Mouse (Mus musculus): ENCODE measurements around the gene Atp5d. TPM values are rescaled to one million over a fixed set of nuclear protein-coding genes. Genes with fewer than 3 reads are reported as not detected.
A peak's percentile ranks its signal among the peaks of the same experiment; 100 is the strongest.
"Not testable (repeated sequence)": the region's sequence is repeated elsewhere in the genome, so short reads cannot be mapped to it uniquely, and the experiment has no call there.

Gene Atp5d
- polyA plus RNA-seq, 1 experiment: 372 TPM

DNA sequence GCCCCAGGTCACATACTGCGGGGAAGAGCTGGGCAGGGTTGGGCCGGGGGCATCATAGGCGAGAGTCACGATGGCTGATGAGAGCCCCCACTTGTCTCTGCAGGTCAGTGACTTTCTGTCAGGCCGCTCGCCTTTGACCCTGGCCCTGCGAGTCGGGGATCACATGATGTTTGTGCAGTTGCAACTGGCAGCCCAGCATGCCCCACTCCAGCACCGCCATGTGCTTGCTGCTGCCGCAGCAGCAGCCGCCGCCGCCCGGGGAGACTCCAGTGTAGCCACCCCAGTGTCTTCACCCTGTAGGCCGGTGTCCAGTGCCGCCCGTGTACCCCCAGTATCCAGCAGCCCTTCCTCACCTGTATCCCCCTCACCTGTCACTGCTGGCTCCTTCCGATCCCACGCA is 15.3 kb downstream of the Atp5d start:
- DNase-seq (ENCODE audit: low spot score): no peak

DNA sequence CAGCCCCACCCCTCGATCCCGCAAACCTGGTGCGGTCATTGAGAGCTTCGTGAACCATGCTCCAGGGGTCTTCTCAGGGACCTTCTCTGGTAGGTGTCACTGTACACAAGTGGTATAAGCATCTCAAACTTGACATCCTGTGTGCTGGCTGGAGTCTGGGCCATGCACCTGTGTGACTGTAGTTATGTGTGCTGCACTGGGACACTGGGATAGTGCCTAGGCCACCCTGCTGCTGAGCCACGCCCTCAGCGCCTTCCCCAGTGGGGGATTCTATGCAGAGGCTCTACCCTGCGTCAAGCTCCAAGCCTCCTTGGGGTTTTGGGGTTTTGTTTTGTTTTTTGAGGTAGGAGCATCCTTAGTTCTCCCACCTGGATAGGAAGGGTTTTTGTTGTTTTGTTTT is 16.0 kb downstream of the Atp5d start:
- DNase-seq (ENCODE audit: low spot score): no peak

DNA sequence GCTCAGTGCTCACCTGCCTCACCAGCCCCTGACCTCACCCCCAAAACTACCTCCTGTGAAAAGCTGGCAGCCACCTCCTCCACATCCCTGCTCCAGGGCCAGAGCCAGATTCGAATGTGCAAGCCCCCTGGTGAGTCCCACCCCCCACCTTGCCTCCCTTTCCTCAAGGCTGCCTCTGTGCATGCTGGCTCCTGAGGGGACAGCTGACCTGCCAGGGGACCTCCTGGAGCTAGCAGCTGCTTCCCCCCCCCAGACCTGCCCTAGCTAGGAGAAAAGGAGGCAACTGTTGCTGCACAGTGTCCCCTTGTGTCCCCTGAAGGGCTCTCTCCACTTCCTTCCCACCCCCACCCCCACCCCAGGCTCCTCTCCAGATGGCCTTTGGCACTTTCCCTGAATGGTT is 16.8 kb downstream of the Atp5d start:
- no peak for DNase-seq (ENCODE audit: low spot score)

DNA sequence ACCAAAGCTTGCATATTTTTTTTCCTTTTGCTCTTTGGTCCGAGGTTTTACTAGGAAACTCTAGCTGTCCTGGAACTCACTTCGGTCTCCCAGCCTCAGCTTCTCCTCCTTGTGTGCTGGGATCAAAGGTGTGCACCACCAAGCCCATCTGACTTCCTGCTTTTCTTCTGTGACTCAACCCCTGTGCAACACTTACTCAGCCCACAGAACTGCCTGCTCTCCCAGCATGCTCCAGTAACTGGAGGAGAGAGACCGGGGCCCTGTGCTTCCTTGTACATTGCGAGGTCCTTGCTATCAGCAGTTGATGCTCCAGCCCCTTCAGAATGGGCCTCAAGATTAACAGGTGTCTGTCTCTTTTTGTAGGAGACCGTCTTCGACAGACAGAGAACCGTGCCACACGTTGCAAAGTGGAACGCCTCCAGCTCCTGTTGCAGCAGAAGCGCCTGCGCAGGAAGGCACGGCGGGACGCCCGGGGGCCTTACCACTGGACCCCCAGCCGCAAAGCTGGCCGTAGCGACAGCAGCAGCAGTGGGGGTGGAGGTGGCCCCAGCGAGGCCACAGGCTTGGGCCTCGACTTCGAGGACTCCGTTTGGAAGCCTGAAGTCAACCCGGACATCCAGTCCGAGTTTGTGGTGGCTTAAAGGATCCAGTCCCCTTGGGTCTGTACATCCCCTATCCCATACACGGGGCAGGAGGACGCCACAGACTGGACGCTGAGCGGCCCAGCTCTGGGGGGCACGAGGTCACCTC is 17.7 kb downstream of the Atp5d start:
- DNase-seq (ENCODE audit: low spot score): no peak

- DNase-seq (ENCODE audit: low spot score): no peak
These were observed 18.3 kb downstream of the Atp5d start for GRCm38 (mm10) chr10:80156752-80157053.

DNA sequence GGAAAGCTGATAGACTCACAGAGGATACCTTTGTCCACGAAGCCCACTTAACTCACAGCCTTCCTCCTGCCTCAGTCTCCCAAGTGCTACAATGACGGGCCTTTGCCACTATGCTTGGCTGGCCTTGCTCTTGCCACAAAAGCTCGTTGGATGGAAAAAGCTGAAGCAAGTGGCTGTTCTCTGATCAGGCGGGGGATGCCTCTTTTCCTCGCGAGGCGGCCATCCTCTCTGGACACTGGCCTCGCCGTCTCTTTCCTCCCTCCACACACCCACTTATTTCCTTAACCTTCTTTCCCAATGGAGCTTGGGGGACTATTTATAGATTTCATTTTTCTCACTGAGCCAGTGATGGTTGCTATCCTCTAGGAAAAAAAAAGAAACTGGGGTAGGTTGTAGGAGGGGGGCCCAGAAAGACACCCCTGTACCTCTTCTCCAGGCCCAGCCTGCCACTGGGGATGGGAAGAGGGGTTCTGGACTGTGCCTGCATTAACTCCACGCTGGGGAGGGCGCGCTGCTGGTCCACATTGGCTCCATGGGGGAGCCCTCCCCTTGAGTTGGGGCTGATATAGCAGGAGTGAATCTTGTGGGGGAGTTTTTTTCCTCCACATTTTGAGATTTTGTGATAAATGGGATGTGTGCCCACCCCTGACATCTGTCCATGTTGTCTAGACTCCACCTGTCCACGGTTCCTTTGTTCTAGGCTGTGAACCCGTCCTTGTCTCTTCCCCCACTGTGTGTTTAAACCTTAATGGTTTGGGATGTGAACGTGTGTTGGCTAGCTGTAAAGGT is 18.9 kb downstream of the Atp5d start:
- no peak for DNase-seq (ENCODE audit: low spot score)

DNA sequence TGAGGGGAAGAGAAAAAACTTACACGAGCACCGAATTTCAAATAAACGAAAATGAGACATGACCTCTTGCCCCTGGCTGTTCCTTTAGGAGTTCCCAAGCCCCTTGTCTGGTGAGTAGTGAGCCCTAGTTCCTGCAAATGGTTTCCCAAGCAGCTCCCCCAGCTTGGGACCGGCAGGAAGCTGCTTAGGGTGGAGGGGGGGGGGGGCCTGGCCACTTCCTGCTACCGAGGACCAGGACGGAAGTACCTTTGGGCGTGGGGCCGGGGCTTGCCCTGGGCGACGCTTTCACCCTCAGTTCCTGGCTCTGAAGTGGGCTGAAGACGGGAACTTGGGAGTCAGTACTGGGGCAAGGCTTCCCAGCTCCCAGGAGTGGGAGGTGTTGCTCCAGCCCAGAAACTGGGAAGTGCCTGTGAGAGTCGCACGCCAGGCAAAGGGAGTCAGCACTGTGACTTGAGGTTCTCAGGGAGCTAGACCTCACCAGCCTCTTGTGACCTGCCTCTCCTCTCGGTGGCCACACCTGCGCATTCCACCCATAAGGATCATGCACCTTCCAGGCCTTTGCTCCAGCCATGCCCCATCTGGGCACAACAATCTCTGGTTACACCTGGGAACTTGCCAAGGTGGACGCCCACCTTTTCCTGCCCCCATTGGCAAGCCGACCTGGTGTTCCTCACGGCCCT is 20.0 kb downstream of the Atp5d start:
- no peak for DNase-seq (ENCODE audit: low spot score)

DNA sequence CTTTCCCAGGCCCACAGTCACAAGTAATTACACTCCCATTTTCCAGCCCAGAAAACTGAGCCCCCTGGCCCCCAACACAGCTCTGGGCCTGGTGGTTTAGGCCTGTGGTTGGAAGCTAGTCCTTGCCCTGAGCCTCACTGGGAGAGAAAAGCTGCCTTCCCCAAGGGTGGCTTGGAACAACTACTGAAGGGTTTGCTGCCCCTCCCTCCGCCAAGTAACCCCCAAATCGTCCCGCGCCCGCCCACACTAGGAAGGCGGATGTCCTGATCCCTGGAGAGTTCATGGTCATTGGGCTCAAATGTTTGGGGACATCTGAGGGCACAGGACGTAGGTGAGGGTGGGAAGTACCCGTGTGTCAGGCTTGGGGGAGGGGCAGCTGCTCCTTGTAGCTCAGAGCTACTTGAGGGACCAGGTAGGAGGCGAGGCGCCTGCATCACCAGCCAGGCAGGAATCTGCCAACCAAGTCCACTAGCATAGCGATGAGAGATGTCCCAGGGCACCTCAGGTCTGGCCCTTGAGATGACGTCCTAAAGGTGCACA is 20.7 kb downstream of the Atp5d start:
- DNase-seq (ENCODE audit: low spot score): no peak

- DNase-seq (ENCODE audit: low spot score): peak; percentile 94
These were observed 21.4 kb downstream of the Atp5d start for GRCm38 (mm10) chr10:80159561-80160454.

- peak; percentile 88 for DNase-seq (ENCODE audit: low spot score)
These were observed 22.3 kb downstream of the Atp5d start for GRCm38 (mm10) chr10:80160455-80161371.

DNA sequence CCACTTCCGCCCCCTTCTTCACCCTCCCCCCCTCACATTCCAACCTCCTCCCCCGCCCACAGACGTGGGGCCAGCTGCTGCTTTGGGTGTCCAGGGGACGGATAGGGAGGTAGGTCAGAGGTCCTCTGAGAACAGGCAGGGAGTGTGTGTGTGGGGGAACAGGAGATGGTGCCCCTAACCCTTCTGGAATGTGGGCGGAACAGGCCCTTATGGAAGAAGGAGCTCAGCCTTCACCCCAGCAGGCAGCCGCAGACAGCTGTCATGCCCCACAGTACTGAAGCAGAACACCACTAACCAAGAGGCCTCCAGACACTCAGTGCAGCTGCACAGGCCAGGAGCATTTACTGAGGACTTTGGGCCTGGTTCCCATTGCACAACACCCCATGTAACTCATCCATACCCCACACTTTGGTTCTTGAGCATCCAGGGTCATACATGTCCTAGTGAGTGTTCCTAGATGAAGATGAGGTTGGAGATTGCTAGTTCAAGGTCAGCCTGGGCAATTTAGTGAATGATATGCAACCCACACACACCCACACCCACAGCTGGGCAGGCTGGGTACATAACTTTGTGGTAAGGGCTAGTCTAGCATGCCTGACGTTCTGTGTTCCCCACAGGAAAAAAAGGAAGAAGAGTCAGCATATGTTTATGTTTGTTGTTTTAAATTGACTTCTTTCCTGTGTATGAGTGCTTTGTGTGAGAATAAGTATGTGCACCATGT is 23.2 kb downstream of the Atp5d start:
- no peak for DNase-seq (ENCODE audit: low spot score)

DNA sequence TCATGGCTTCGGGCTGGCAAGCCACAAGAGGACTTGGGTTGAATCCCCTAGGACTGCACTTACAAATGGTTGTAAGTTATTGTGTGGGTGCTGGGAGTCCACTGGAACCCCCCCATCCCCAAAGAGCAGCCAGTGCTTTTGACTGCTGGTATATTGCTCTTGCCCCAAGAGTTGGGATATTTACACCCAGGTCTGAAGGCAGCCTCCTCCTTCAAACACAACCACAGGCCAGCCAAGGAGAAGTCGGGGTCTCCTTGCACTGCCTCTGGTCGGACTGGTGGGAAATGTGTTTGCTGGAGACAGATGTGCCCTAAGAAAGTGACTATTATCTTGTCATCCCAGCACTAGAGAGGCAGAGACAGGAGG is 23.8 kb downstream of the Atp5d start:
- DNase-seq (ENCODE audit: low spot score): no peak

GRCm38 (mm10) chr10:80162716-80163299 is 24.4 kb downstream of the Atp5d start:
- DNase-seq (ENCODE audit: low spot score): no peak

- peak; percentile 56 for DNase-seq (ENCODE audit: low spot score)
These were observed 25.3 kb downstream of the Atp5d start for GRCm38 (mm10) chr10:80163721-80164120.

DNA sequence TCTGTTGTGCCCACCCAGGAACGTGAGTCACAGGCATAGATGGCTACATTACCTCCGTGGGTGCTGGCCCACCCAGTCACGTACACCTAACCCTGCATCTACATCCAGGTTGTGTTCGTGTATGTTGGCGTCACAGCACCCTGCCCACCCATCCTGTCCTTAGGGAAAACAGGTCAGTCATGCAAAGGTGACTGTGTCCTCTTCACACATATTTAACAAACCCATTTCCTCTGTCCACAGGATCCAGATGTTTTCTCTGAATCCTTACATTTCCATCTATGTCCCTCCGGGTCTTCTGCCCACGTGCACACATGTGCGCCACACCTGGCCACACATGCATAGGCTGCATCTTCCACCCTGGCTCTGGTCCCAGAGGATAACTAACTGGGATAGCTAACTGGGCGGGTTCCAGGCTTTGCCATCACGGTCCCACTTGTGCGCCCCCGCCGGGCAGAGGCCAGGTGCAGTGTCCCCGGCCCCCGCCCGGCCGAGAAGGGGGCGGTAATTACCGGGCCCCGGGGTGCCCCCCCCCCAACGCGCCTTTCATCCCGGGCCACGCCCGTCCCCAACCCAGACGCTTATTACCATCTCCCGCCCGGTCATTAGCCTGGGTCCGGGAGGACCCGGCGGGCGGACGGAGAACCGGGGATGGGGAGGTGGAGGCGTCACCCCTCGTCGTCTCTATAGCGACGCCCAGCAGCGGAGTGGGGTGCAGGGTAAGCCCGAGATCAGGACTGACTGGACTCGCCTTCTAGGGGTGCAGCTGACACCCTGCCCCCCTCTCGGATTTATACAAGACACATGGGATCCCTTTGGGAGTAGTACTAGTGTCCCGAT is 25.9 kb downstream of the Atp5d start:
- no peak for DNase-seq (ENCODE audit: low spot score)

GRCm38 (mm10) chr10:80164998-80165344 is 26.5 kb downstream of the Atp5d start:
- peak; percentile 87 for DNase-seq (ENCODE audit: low spot score)

DNA sequence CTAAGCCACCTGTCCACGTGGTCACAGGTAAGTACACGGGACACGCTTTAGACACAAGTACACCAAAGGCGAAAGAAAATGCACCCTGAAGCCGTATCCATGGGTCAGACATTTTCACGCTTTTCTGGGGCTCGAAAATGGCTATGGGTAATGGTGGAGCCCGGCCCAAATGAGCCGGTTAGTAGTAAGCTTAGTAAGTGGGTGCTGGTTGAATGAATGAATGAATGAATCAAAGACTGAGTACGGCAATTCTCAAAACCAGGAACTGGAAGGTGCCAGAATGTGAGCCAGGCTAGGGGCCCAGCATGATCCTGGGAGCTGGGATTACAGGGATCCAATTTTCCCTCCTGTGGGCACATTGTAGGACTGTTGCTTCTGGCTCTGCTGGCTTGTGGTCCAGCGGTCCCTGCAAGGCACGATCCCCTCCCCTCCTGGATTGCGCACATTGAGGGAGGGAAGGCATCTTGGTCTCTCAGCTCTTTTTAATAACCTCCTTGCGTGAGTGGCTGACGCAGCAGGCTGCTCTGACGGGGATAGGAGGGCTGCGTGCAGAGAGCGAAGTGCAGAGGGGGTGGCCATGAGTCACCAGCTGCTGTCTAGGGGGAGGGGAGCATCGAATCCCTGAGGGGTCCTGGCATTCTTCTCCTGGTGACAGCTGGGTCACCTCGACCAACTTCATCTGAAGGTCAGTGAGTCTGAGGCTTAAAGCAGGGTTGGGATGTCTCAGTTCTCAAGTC is 27.1 kb downstream of the Atp5d start, which contains the start of gene Cirbp:
Gene Cirbp (plus strand): TSS at position 594 of the 737 bp plus-strand sequence.
- no peak for DNase-seq (ENCODE audit: low spot score)

GRCm38 (mm10) chr10:80166136-80166535 is 27.7 kb downstream of the Atp5d start:
- DNase-seq (ENCODE audit: low spot score): not testable (repeated sequence)
